Mouse (Mus musculus) liver, postnatal 0 days (tissue): ENCODE data around the gene Slc25a17. TPM values are rescaled to one million over a fixed set of nuclear protein-coding genes. Genes with fewer than 3 reads are reported as not detected.

ENCODE experiments used
- ATAC-seq: fragments of 200-750 bp; cut with Nextera tagmentation; 2 replicates; pipeline ENCODE4 v1.8.0; 2017; ENCODE audit warnings: mild to moderate bottlenecking, moderate library complexity
- DNase-seq: peaks from one replicate; pipeline ENCODE4 v3.0.0-alpha.2; 2016
- H3K27ac ChIP-seq: fragments of 300-500 bp; sonication (generic); 2 replicates; pipeline ENCODE4 v1.5.1; 2014; ENCODE audit warnings: antibody characterized with exemption, moderate library complexity, mild to moderate bottlenecking, low read depth
- H3K27me3 ChIP-seq: fragments of 300-500 bp; sonication (generic); 2 replicates; pipeline ENCODE4 v1.6.1; 2014; ENCODE audit warnings: low read length, control low read depth, mixed read lengths; ENCODE audit not compliant: insufficient read depth
- H3K36me3 ChIP-seq: fragments of 300-500 bp; sonication (generic); replicated peaks from 2 replicates; pipeline ENCODE4 v1.6.1; 2014; ENCODE audit warnings: mild to moderate bottlenecking, control low read depth, low read length, moderate library complexity, mixed read lengths; ENCODE audit not compliant: insufficient read depth
- H3K4me1 ChIP-seq: fragments of 300-500 bp; sonication (generic); 2 replicates; pipeline ENCODE4 v1.6.1; 2014; ENCODE audit warnings: antibody characterized with exemption, mild to moderate bottlenecking, control low read depth; ENCODE audit not compliant: insufficient read depth
- H3K4me2 ChIP-seq: fragments of 300-500 bp; sonication (generic); 2 replicates; pipeline ENCODE4 v1.6.1; 2014; ENCODE audit warnings: low read depth, mild to moderate bottlenecking, low read length, moderate library complexity, mixed read lengths
- H3K4me3 ChIP-seq: fragments of 300-500 bp; sonication (generic); 2 replicates; pipeline ENCODE4 v1.5.1; 2014; ENCODE audit warnings: low read depth, low read length
- H3K9ac ChIP-seq: fragments of 300-500 bp; sonication (generic); replicated peaks from 2 replicates; pipeline ENCODE4 v1.6.1; 2014; ENCODE audit warnings: mild to moderate bottlenecking, moderate library complexity
- H3K9me3 ChIP-seq: fragments of 300-500 bp; sonication (generic); 2 replicates; pipeline ENCODE4 v1.6.1; 2016; ENCODE audit warnings: mild to moderate bottlenecking, control low read depth, low read length, mixed read lengths
- CTCF ChIP-seq: sonication (generic); IDR thresholded peaks from 2 replicates; pipeline ENCODE4 v1.5.1; 2016; ENCODE audit warnings: antibody characterized with exemption, low read depth
- EP300 ChIP-seq: IDR thresholded peaks from 2 replicates; pipeline ENCODE4 v1.6.1; 2016; ENCODE audit warnings: antibody characterized with exemption, low read depth, mild to moderate bottlenecking
- WGBS: fragments of 180-500 bp; shearing (Covaris S2); extraction: QIAGEN DNeasy Blood & Tissue Kit; methylation state at CpG from one replicate; pipeline ENCODE4 v1.1.7; 2014; ENCODE audit not compliant: insufficient replicate concordance; 5-methylcytosine and 5-hydroxymethylcytosine counted together
- polyA plus RNA-seq: library from polyadenylated mRNA; unstranded; fragments of >200 nt; fragmentation: Nextera tagmentation; extraction: Ambion mirVana; gene quantifications from 2 replicates; pipeline ENCODE4 v1.2.1, GENCODE M21; 2015

Gene Slc25a17
- polyA plus RNA-seq = 37.8 and 38.6 TPM in 2 replicates

GRCm38 (mm10) chr15:81360345-81361021 is at the start of gene Slc25a17:
Gene Slc25a17, minus strand, starts transcription at chr15:81360812.
- ATAC-seq (peak; percentile 98), DNase-seq (peak; percentile 96)
- H3K9ac ChIP-seq = peak within 1 kb of the TSS; percentile 76
- H3K4me2 ChIP-seq = peak within 1 kb of the TSS; percentile 88
- peak within 1 kb of the TSS; percentile 70 for H3K4me3 ChIP-seq
- no peaks in the 10 kb centered on the region for H3K27me3 ChIP-seq
- H3K4me1 ChIP-seq = peaks cover 38% of the 10 kb centered on the region
- H3K9me3 ChIP-seq = no peaks in the 10 kb centered on the region
- H3K36me3 ChIP-seq = peaks cover 5% of the 10 kb centered on the region; the same call in 1 of the 2 replicates
- under 1% methylated on average over 30 of the region's 30 CpGs for WGBS
- peak within 1 kb of the TSS; percentile 83 for H3K27ac ChIP-seq
- TF ChIP-seq EP300 (no peak), CTCF (no peak)

- Histone ChIP-seq H3K9me3 (no peaks in the 10 kb centered on the region), H3K27ac (no peak within 1 kb of the TSS), H3K36me3 (no peaks in the 10 kb centered on the region; the same call in 1 of the 2 replicates), H3K9ac (no peak within 1 kb of the TSS), H3K27me3 (no peaks in the 10 kb centered on the region), H3K4me1 (no peaks in the 10 kb centered on the region), H3K4me3 (no peak within 1 kb of the TSS), H3K4me2 (no peak within 1 kb of the TSS)
- TF ChIP-seq EP300 = no peak
- no peak for TF ChIP-seq CTCF
- ATAC-seq (no peak), DNase-seq (no peak)
- 89% methylated on average over 1 of the region's 1 CpGs for WGBS
Measured at GRCm38 (mm10) chr15:81408199-81408598, 47.6 kb upstream of the Slc25a17 start, which contains the start of gene Dnajb7. Gene Dnajb7, minus strand, starts transcription at chr15:81408299.

GRCm38 (mm10) chr15:81405008-81405407 is 44.4 kb upstream of the Slc25a17 start:
- WGBS = 93% methylated on average over 3 of the region's 3 CpGs
- DNase-seq = no peak
- Histone ChIP-seq H3K4me2 (no peak overlapping the region), H3K27ac (no peak overlapping the region), H3K9me3 (no peaks in the 10 kb centered on the region), H3K27me3 (no peaks in the 10 kb centered on the region), H3K4me3 (no peak overlapping the region), H3K4me1 (peaks cover 16% of the 10 kb centered on the region), H3K9ac (no peak overlapping the region), H3K36me3 (no peaks in the 10 kb centered on the region; the same call in 1 of the 2 replicates)
- ATAC-seq = no peak
- TF ChIP-seq CTCF = no peak
- no peak for TF ChIP-seq EP300

- ATAC-seq = peak; percentile 100
- peak; percentile 98 for DNase-seq
- Histone ChIP-seq H3K9me3 (no peaks in the 10 kb centered on the region), H3K4me1 (peaks cover 33% of the 10 kb centered on the region), H3K9ac (peak within 1 kb of the TSS; percentile 90), H3K4me3 (peak within 1 kb of the TSS; percentile 85), H3K27ac (peak within 1 kb of the TSS; percentile 87), H3K4me2 (peak within 1 kb of the TSS; percentile 96), H3K27me3 (no peaks in the 10 kb centered on the region), H3K36me3 (no peaks in the 10 kb centered on the region)
- TF ChIP-seq CTCF (no peak), EP300 (peak; percentile 83)
- WGBS = under 1% methylated on average over 45 of the region's 50 CpGs
Measured at GRCm38 (mm10) chr15:81399638-81400315, 39.2 kb upstream of the Slc25a17 start, which contains the start of the genes St13 and Xpnpep3. Gene St13, minus strand, starts transcription at chr15:81400077. Gene Xpnpep3, plus strand, starts transcription at chr15:81400138.

- peaks cover 33% of the 10 kb centered on the region for H3K4me1 ChIP-seq
- TF ChIP-seq EP300 (no peak), CTCF (no peak)
- H3K9ac ChIP-seq = peak overlapping the region; percentile 90
- H3K9me3 ChIP-seq = no peaks in the 10 kb centered on the region
- H3K36me3 ChIP-seq = no peaks in the 10 kb centered on the region
- peak overlapping the region; percentile 85 for H3K4me3 ChIP-seq
- peak overlapping the region; percentile 96 for H3K4me2 ChIP-seq
- peak; percentile 16 for ATAC-seq
- WGBS = 2% methylated on average over 21 of the region's 21 CpGs
- no peaks in the 10 kb centered on the region for H3K27me3 ChIP-seq
- DNase-seq = no peak
- H3K27ac ChIP-seq = peak overlapping the region; percentile 87
Measured at GRCm38 (mm10) chr15:81399297-81399637, 38.7 kb upstream of the Slc25a17 start.

GRCm38 (mm10) chr15:81398189-81398588 is 37.6 kb upstream of the Slc25a17 start:
- Histone ChIP-seq H3K4me1 (peaks cover 33% of the 10 kb centered on the region), H3K9ac (peak overlapping the region; percentile 90; the same call in 1 of the 2 replicates), H3K4me2 (peak overlapping the region; percentile 96), H3K36me3 (no peaks in the 10 kb centered on the region), H3K9me3 (no peaks in the 10 kb centered on the region), H3K4me3 (peak overlapping the region; percentile 85), H3K27ac (no peak overlapping the region), H3K27me3 (no peaks in the 10 kb centered on the region)
- TF ChIP-seq CTCF (no peak), EP300 (no peak)
- DNase-seq (no peak), ATAC-seq (no peak)
